Mouse (Mus musculus) embryonic stem cell, embryonic (primary cell): Measurements from ENCODE around the gene Cbarp.

Experiments
- CTCF ChIA-PET, 4 experiments: fragments of 300-600 bp in 2 of 4; fragments of 350-600 bp in 2 of 4; sonication (Branson Sonifier 250); formaldehyde crosslinking; loops; one replicate each; lab custom pipeline; 2022; ENCODE audit warnings: inconsistent platforms in 2 of 4; lab: Charles Lee
- POLR2A ChIA-PET, 4 experiments: fragments of 300-600 bp in 2 of 4; fragments of 350-600 bp in 2 of 4; sonication (Branson Sonifier 250); formaldehyde crosslinking; loops; one replicate each; lab custom pipeline; 2022; ENCODE audit warnings: antibody characterized with exemption in 4 of 4, inconsistent platforms in 1 of 4; lab: Charles Lee

Cbarp gene

GRCm38 (mm10) chr10:80164998-80165344 is 24.3 kb upstream of the Cbarp start:
- ChIA-PET POLR2A (interaction anchor here in 3 of 4 experiments (0.6 to 16.3 kb wide), 53 partner anchors 9 to 577 kb away, joined by 3 to 321 read pairs (median 4); partner anchors contain the start of genes Midn (in 3 of the 3), Cbarp (in 2 of the 3), Dazap1 (in 2 of the 3) and Rps15 (in 2 of the 3)), CTCF (interaction anchor here (0.5 to 3.2 kb wide), 79 partner anchors 9 to 503 kb away, joined by 3 to 98 read pairs (median 4); partner anchors contain the start of genes Tmem259 (in 3 of the 4), Wdr18 (in 3 of the 4), Cnn2 (in 2 of the 4) and Midn (in 2 of the 4))

GRCm38 (mm10) chr10:80164161-80164997 is 23.7 kb upstream of the Cbarp start:
- CTCF ChIA-PET = interaction anchor here (0.5 to 3.2 kb wide), 80 partner anchors 8 to 1408 kb away, joined by 3 to 98 read pairs (median 4); partner anchors contain the start of genes Tmem259 (in 3 of the 4), Wdr18 (in 3 of the 4), Cnn2 (in 2 of the 4) and Midn (in 2 of the 4)
- POLR2A ChIA-PET = interaction anchor here in 3 of 4 experiments (0.6 to 16.3 kb wide), 53 partner anchors 8 to 578 kb away, joined by 3 to 321 read pairs (median 4); partner anchors contain the start of genes Midn (in 3 of the 3), Rps15 (in 3 of the 3), 1600002K03Rik (in 2 of the 3) and Cbarp (in 2 of the 3)

GRCm38 (mm10) chr10:80163721-80164120 is 23.1 kb upstream of the Cbarp start:
- POLR2A ChIA-PET = interaction anchor here in 3 of 4 experiments (0.7 to 16.3 kb wide), 17 partner anchors 7 to 179 kb away, joined by 3 to 321 read pairs (median 6); partner anchors contain the start of genes Midn (in 3 of the 3), 1600002K03Rik (in 2 of the 3), Rps15 (in 2 of the 3) and Gpx4 (in 1 of the 3)
- CTCF ChIA-PET = interaction anchor here (0.6 to 3.2 kb wide), 16 partner anchors 9 to 1409 kb away, joined by 3 to 98 read pairs (median 6); partner anchors contain the start of genes 1600002K03Rik (in 1 of the 4), Med16 (in 1 of the 4), Midn (in 1 of the 4) and Stk11 (in 1 of the 4)

GRCm38 (mm10) chr10:80162716-80163299 is 22.2 kb upstream of the Cbarp start:
- ChIA-PET CTCF (interaction anchor here in 3 of 4 experiments (1.0 to 3.2 kb wide), 3 partner anchors 10 to 20 kb away, joined by 3 to 98 read pairs (median 3); partner anchors contain the start of genes 1600002K03Rik (in 1 of the 3) and Midn (in 1 of the 3)), POLR2A (interaction anchor here in 3 of 4 experiments (0.6 to 16.3 kb wide), 5 partner anchors 10 to 322 kb away, joined by 3 to 321 read pairs (median 4); partner anchors contain the start of genes Midn (in 3 of the 3) and 1600002K03Rik (in 1 of the 3))

- POLR2A ChIA-PET = interaction anchor here in 3 of 4 experiments (0.6 to 16.3 kb wide), 16 partner anchors 7 to 308 kb away, joined by 3 to 321 read pairs (median 4); partner anchors contain the start of genes Midn (in 3 of the 3), 1600002K03Rik (in 2 of the 3), Ptbp1 (in 2 of the 3) and Cirbp (in 1 of the 3)
These were observed 21.6 kb upstream of the Cbarp start for GRCm38 (mm10) chr10:80162243-80162608.

GRCm38 (mm10) chr10:80161522-80162242 is 21.0 kb upstream of the Cbarp start:
- POLR2A ChIA-PET = interaction anchor here in 3 of 4 experiments (0.6 to 16.3 kb wide), 22 partner anchors 8 to 308 kb away, joined by 3 to 321 read pairs (median 4); partner anchors contain the start of genes Midn (in 3 of the 3), 1600002K03Rik (in 2 of the 3), Ptbp1 (in 2 of the 3) and Cbarp (in 1 of the 3)
- CTCF ChIA-PET = interaction anchor here in 3 of 4 experiments (0.6 to 3.5 kb wide), 5 partner anchors 13 to 576 kb away, joined by 3 to 19 read pairs (median 4); no protein-coding TSS in a partner anchor

More at GRCm38 (mm10) chr10:80162243-80162608, 21.6 kb upstream of the Cbarp start:
- CTCF ChIA-PET = interaction anchor here in 2 of 4 experiments (0.9 to 3.5 kb wide), 3 partner anchors 13 to 19 kb away, joined by 3 to 19 read pairs (median 3); no protein-coding TSS in a partner anchor

GRCm38 (mm10) chr10:80160455-80161371 is 20.1 kb upstream of the Cbarp start:
- CTCF ChIA-PET = interaction anchor here in 3 of 4 experiments (0.6 to 3.5 kb wide), 15 partner anchors 7 to 268 kb away, joined by 3 to 19 read pairs (median 5); partner anchors contain the start of genes Mum1 (in 1 of the 3), Tmem259 (in 1 of the 3) and Wdr18 (in 1 of the 3)
- POLR2A ChIA-PET = interaction anchor here (0.5 to 16.3 kb wide), 55 partner anchors 7 to 461 kb away, joined by 3 to 321 read pairs (median 5); partner anchors contain the start of genes Midn (in 3 of the 4), 1600002K03Rik (in 2 of the 4), Cbarp (in 2 of the 4) and Dazap1 (in 2 of the 4)

- CTCF ChIA-PET = interaction anchor here in 3 of 4 experiments (0.5 to 3.5 kb wide), 26 partner anchors 8 to 499 kb away, joined by 3 to 19 read pairs (median 4); partner anchors contain the start of genes Mum1 (in 1 of the 3), Stk11 (in 1 of the 3), Tmem259 (in 1 of the 3) and Wdr18 (in 1 of the 3)
- POLR2A ChIA-PET = interaction anchor here (0.6 to 16.3 kb wide), 79 partner anchors 8 to 544 kb away, joined by 3 to 321 read pairs (median 4); partner anchors contain the start of genes 1600002K03Rik (in 3 of the 4), Med16 (in 3 of the 4), Midn (in 3 of the 4) and Rps15 (in 3 of the 4)
These were observed 19.2 kb upstream of the Cbarp start for GRCm38 (mm10) chr10:80159561-80160454.

GRCm38 (mm10) chr10:80159021-80159560 is 18.5 kb upstream of the Cbarp start:
- POLR2A ChIA-PET = interaction anchor here (0.6 to 16.3 kb wide), 80 partner anchors 8 to 545 kb away, joined by 3 to 321 read pairs (median 4); partner anchors contain the start of genes 1600002K03Rik (in 3 of the 4), Med16 (in 3 of the 4), Midn (in 3 of the 4) and Tmem259 (in 3 of the 4)
- CTCF ChIA-PET = interaction anchor here in 3 of 4 experiments (0.5 to 3.5 kb wide), 28 partner anchors 8 to 499 kb away, joined by 3 to 19 read pairs (median 4); partner anchors contain the start of genes Stk11 (in 1 of the 3), Tmem259 (in 1 of the 3) and Wdr18 (in 1 of the 3)

GRCm38 (mm10) chr10:80158307-80158986 is 17.8 kb upstream of the Cbarp start:
- POLR2A ChIA-PET = interaction anchor here (0.6 to 16.3 kb wide), 44 partner anchors 7 to 304 kb away, joined by 3 to 321 read pairs (median 6); partner anchors contain the start of genes 1600002K03Rik (in 3 of the 4), Dazap1 (in 2 of the 4), Gamt (in 2 of the 4) and Midn (in 2 of the 4)

GRCm38 (mm10) chr10:80157141-80157929 is 16.7 kb upstream of the Cbarp start:
- ChIA-PET CTCF (interaction anchor here in 3 of 4 experiments (0.6 to 1.3 kb wide), 4 partner anchors 10 to 94 kb away, joined by 4 to 5 read pairs (median 4); no protein-coding TSS in a partner anchor), POLR2A (interaction anchor here (0.7 to 16.3 kb wide), 25 partner anchors 6 to 299 kb away, joined by 3 to 321 read pairs (median 6); partner anchors contain the start of genes 1600002K03Rik (in 2 of the 4), Cirbp (in 2 of the 4), Midn (in 2 of the 4) and Cbarp (in 1 of the 4))

More at GRCm38 (mm10) chr10:80158307-80158986, 17.8 kb upstream of the Cbarp start:
- CTCF ChIA-PET = interaction anchor here in 3 of 4 experiments (0.6 to 3.5 kb wide), 14 partner anchors 9 to 510 kb away, joined by 3 to 19 read pairs (median 4); partner anchors contain the start of genes Stk11 (in 1 of the 3) and Tmem259 (in 1 of the 3)

- POLR2A ChIA-PET = interaction anchor here (0.6 to 12.6 kb wide), 17 partner anchors 8 to 303 kb away, joined by 3 to 321 read pairs (median 4); partner anchors contain the start of genes 1600002K03Rik (in 2 of the 4), Cirbp (in 2 of the 4), Midn (in 1 of the 4) and Ptbp1 (in 1 of the 4)
- CTCF ChIA-PET = interaction anchor here in 2 of 4 experiments (0.6 to 1.5 kb wide), 5 partner anchors 8 to 95 kb away, joined by 4 to 6 read pairs (median 5); no protein-coding TSS in a partner anchor
These were observed 16.1 kb upstream of the Cbarp start for GRCm38 (mm10) chr10:80156752-80157053.
